Comparison of ENCODE assay signal across 9 mouse cellular contexts in the genomic region with DNA sequence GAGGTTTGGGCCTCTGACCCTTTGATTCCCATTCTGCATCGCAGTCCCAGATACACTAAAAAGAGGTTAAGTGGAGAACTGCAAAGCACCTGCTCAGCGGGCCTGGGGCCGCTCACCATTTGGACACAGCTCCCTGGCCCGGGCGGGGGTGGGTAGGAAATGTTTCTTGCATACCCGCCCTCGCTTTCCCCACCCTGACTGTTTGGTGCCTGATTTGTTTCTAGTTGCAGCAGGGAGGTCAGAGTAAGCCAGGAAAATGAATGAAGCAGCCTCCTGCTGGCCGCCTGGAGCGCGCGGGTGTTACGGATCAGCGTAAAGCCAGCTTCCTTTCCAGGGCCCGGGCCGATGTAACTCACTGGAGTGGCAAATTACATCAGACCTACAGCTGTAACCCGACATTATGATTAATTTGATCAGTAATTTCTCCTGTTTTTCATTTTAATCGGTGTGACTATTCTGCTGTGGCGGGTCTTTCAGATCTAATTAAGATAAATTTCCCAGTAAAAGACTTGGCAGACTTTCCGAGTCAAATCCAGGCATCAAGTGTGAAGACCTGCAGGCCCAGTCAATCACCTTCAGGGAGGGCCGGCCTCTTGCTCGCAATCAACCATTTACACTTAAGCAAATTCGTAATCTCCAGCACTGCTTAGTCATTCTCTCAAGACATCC.
DNase-seq lines count a peak whose midpoint lies in the region; ATAC-seq and TF ChIP-seq lines count a peak whose summit lies in the region.
"Had no signal": no experiment of that assay in that cellular context is flagged by ENCODE, and none has a peak within 500 bp of the region (broad histone marks: within the 10 kb centered on the region; RNA-seq: fewer than 3 reads in every experiment).

No protein-coding gene starts in this region.

- peak overlapping the region; percentile 56 for H3K9ac ChIP-seq in hindbrain, embryonic 13.5 days
- no peak overlapping the region for H3K9ac ChIP-seq in limb, embryonic 12.5 days (replicated peaks)
- H3K9ac ChIP-seq in stomach, embryonic 15.5 days, result no peak overlapping the region

- H3K4me1 ChIP-seq in cerebellum, adult 2 months (ENCODE audit: control insufficient read depth, insufficient read depth, low read length), result no peaks in the 10 kb centered on the region
- peaks cover 3% of the 10 kb centered on the region; the same call in 1 of the 2 replicates for H3K4me1 ChIP-seq in embryonic facial prominence, embryonic 10.5 days
- peaks cover 10% of the 10 kb centered on the region for H3K4me1 ChIP-seq in hindbrain, embryonic 13.5 days (replicated peaks)
- no peaks in the 10 kb centered on the region; the same call in 1 of the 2 replicates for H3K4me1 ChIP-seq in limb, embryonic 12.5 days (replicated peaks)
- no peaks in the 10 kb centered on the region for H3K4me1 ChIP-seq in stomach, embryonic 15.5 days

- no peak overlapping the region for H3K4me3 ChIP-seq in cerebellum, adult 2 months (replicated peaks; ENCODE audit: insufficient read depth, low read depth, low read length)
- H3K4me3 ChIP-seq in embryonic facial prominence, embryonic 10.5 days, result peak overlapping the region; percentile 37
- H3K4me3 ChIP-seq in hindbrain, embryonic 13.5 days, result peak overlapping the region; percentile 19
- H3K4me3 ChIP-seq in limb, embryonic 12.5 days (replicated peaks), result no peak overlapping the region; the same call in 1 of the 2 replicates
- no peak overlapping the region for H3K4me3 ChIP-seq in stomach, embryonic 15.5 days (replicated peaks)
- H3K4me3 ChIP-seq: erythroblast, embryonic 14.5 days had no signal

- H3K4me2 ChIP-seq in hindbrain, embryonic 13.5 days, result peak overlapping the region; percentile 48
- peak overlapping the region; percentile 50 for H3K4me2 ChIP-seq in limb, embryonic 12.5 days
- peak overlapping the region; percentile 26; the same call in 1 of the 2 replicates for H3K4me2 ChIP-seq in stomach, embryonic 15.5 days

- no peak for TF ChIP-seq CTCF in cerebellum, adult 2 months (IDR thresholded peaks at IDR 0.05; ENCODE audit: borderline replicate concordance, insufficient read depth, low read depth, low read length)

- no peak overlapping the region for H3K27ac ChIP-seq in cerebellum, adult 2 months (ENCODE audit: insufficient read depth, low read length)
- H3K27ac ChIP-seq in embryonic facial prominence, embryonic 10.5 days (replicated peaks), result no peak overlapping the region
- H3K27ac ChIP-seq in hindbrain, embryonic 13.5 days, result peak overlapping the region; percentile 36; the same call in 1 of the 2 replicates
- H3K27ac ChIP-seq in limb, embryonic 12.5 days, result no peak overlapping the region
- no peak overlapping the region for H3K27ac ChIP-seq in stomach, embryonic 15.5 days

- no peaks in the 10 kb centered on the region; the same call in 1 of the 2 replicates for H3K27me3 ChIP-seq in cerebellum, adult 2 months (ENCODE audit: control insufficient read depth, insufficient read depth, low read length)
- H3K27me3 ChIP-seq in embryonic facial prominence, embryonic 10.5 days (replicated peaks; ENCODE audit: low read depth, poor library complexity, severe bottlenecking), result peaks cover 21% of the 10 kb centered on the region
- 0 out of 2 replicates have a peak, but pooled peaks cover 18% of the 10 kb centered on the region for H3K27me3 ChIP-seq in hindbrain, embryonic 13.5 days
- H3K27me3 ChIP-seq in limb, embryonic 12.5 days, result peaks cover 4% of the 10 kb centered on the region; the same call in 1 of the 2 replicates
- no peaks in the 10 kb centered on the region for H3K27me3 ChIP-seq in stomach, embryonic 15.5 days (replicated peaks)

- peak; percentile 97 for ATAC-seq in hindbrain, embryonic 13.5 days (ENCODE audit: low FRiP score)
- ATAC-seq in limb, embryonic 12.5 days (ENCODE audit: insufficient number of reproducible peaks, insufficient read depth, low FRiP score, low TSS enrichment, low read depth), result no peak; the same call in 1 of the 2 replicates
- peak; percentile 60; the same call in 1 of the 2 replicates for ATAC-seq in stomach, embryonic 15.5 days (ENCODE audit: insufficient read depth, low FRiP score, low read depth)

- 4% methylated on average over 22 of the region's 22 CpGs for WGBS in cerebellum, adult 2 months
- 8% methylated on average over 22 of the region's 22 CpGs for WGBS in embryonic facial prominence, embryonic 10.5 days
- 5% methylated on average over 22 of the region's 22 CpGs for WGBS in hindbrain, embryonic 13.5 days
- 5% methylated on average over 22 of the region's 22 CpGs for WGBS in limb, embryonic 12.5 days
- WGBS in stomach, embryonic 15.5 days, result 6% methylated on average over 22 of the region's 22 CpGs

- TF ChIP-seq POLR2A in cerebellum, adult 2 months (IDR thresholded peaks at IDR 0.05; ENCODE audit: borderline replicate concordance, insufficient read depth, low read length), result no peak

- H3K36me3 ChIP-seq in embryonic facial prominence, embryonic 10.5 days (replicated peaks), result no peaks in the 10 kb centered on the region
- H3K36me3 ChIP-seq in hindbrain, embryonic 13.5 days, result no peaks in the 10 kb centered on the region
- H3K36me3 ChIP-seq in limb, embryonic 12.5 days, result no peaks in the 10 kb centered on the region
- H3K36me3 ChIP-seq in stomach, embryonic 15.5 days, result no peaks in the 10 kb centered on the region

- no peaks in the 10 kb centered on the region for H3K9me3 ChIP-seq in embryonic facial prominence, embryonic 10.5 days
- no peaks in the 10 kb centered on the region for H3K9me3 ChIP-seq in hindbrain, embryonic 13.5 days
- H3K9me3 ChIP-seq in limb, embryonic 12.5 days, result no peaks in the 10 kb centered on the region
- H3K9me3 ChIP-seq in stomach, embryonic 15.5 days, result no peaks in the 10 kb centered on the region

- peak; percentile 10 to 17 for DNase-seq in cerebellum, adult 2 months
- no peak for DNase-seq in cerebellum, adult 8-10 months
- DNase-seq in 3134 (ENCODE audit: extremely low read depth, insufficient read length, low spot score), result peak; percentile 3
- DNase-seq in embryonic facial prominence, embryonic 10.5 days (ENCODE audit: low spot score), result peak; percentile 63
- no peak for DNase-seq in urinary bladder, postnatal 10 days (ENCODE audit: low spot score)

Comparison
In these comparisons a context has a peak if more than half of its experiments do, and no peak if none do; other contexts are left out.
1. DNase-seq: peak in cerebellum, adult 2 months (2 of 2), 3134 (single experiment) and embryonic facial prominence, embryonic 10.5 days (single experiment); none in cerebellum, adult 8-10 months (single experiment) and urinary bladder, postnatal 10 days (single experiment).
2. H3K4me3 ChIP-seq: peak in embryonic facial prominence, embryonic 10.5 days (single experiment) and hindbrain, embryonic 13.5 days (single experiment); none in cerebellum, adult 2 months (single experiment), limb, embryonic 12.5 days (single experiment) and stomach, embryonic 15.5 days (single experiment).
3. Peak in every context shown above with its lines, with median percentiles within 50 percentile points of each other: H3K4me2 ChIP-seq.